8 mouse cellular contexts compared by ENCODE assay signal in genomic region chr11:8623852-8624178, GRCm38 (mm10). TPM values are rescaled to one million over a fixed set of nuclear protein-coding genes. Genes with fewer than 3 reads are reported as not detected.
DNase-seq lines count a peak whose midpoint lies in the region; ATAC-seq and TF ChIP-seq lines count a peak whose summit lies in the region.

No protein-coding gene starts in this region.

- peak overlapping the region; percentile 98 for H3K4me2 ChIP-seq in heart, postnatal 0 days (ENCODE audit: low read depth, low read length)
- peak overlapping the region; percentile 95 for H3K4me2 ChIP-seq in hindbrain, embryonic 13.5 days
- H3K4me2 ChIP-seq in midbrain, embryonic 13.5 days (replicated peaks) = peak overlapping the region; percentile 99

- H3K9ac ChIP-seq in heart, postnatal 0 days (replicated peaks; ENCODE audit: low read depth, low read length) = peak overlapping the region; percentile 65
- H3K9ac ChIP-seq in hindbrain, embryonic 13.5 days = peak overlapping the region; percentile 84
- peak overlapping the region; percentile 80 for H3K9ac ChIP-seq in midbrain, embryonic 13.5 days (replicated peaks)

- peak overlapping the region; percentile 67 for H3K4me3 ChIP-seq in heart, postnatal 0 days (ENCODE audit: low read depth, low read length)
- H3K4me3 ChIP-seq in brown adipose tissue, adult 24 weeks (ENCODE audit: insufficient read depth, low read depth, low read length) = peak overlapping the region; percentile 45
- peak overlapping the region; percentile 64 for H3K4me3 ChIP-seq in hindbrain, embryonic 13.5 days
- peak overlapping the region; percentile 71 for H3K4me3 ChIP-seq in midbrain, embryonic 13.5 days (replicated peaks)

- no peak for TF ChIP-seq EP300 in heart, postnatal 0 days (IDR thresholded peaks at IDR 0.05; ENCODE audit: low read depth)

- peaks cover under 1% of the 10 kb centered on the region; the same call in 1 of the 2 replicates for H3K4me1 ChIP-seq in heart, postnatal 0 days (ENCODE audit: control insufficient read depth, insufficient read depth)
- no peaks in the 10 kb centered on the region for H3K4me1 ChIP-seq in brown adipose tissue, adult 24 weeks (ENCODE audit: control insufficient read depth, insufficient read depth, insufficient read length, low read length)
- H3K4me1 ChIP-seq in hindbrain, embryonic 13.5 days (replicated peaks) = peaks cover 28% of the 10 kb centered on the region
- H3K4me1 ChIP-seq in midbrain, embryonic 13.5 days (replicated peaks) = peaks cover 19% of the 10 kb centered on the region

- 6% methylated on average over 19 of the region's 20 CpGs for WGBS in heart, postnatal 0 days
- WGBS in hindbrain, embryonic 13.5 days = 9% methylated on average over 20 of the region's 20 CpGs
- 4% methylated on average over 20 of the region's 20 CpGs for WGBS in midbrain, embryonic 13.5 days

- DNase-seq in heart, postnatal 0 days (ENCODE audit: low spot score) = no peak
- no peak for DNase-seq in heart, postnatal 14 days
- no peak for DNase-seq in ovary, adult 18-20 months (ENCODE audit: low spot score)
- no peak for DNase-seq in right cerebral cortex, postnatal 14 days
- DNase-seq in cerebellum, adult 8-10 months = no peak

- intact Hi-C loops in heart, postnatal 14 days (cut with DNase I) = loop anchor here (5.0 kb wide), 1 partner anchor 38 kb away; the partner anchor contains the start of gene Tns3

- H3K27ac ChIP-seq in heart, postnatal 0 days (ENCODE audit: low read depth) = no peak overlapping the region
- no peak overlapping the region for H3K27ac ChIP-seq in brown adipose tissue, adult 24 weeks (replicated peaks; ENCODE audit: low read depth, low read length)
- no peak overlapping the region for H3K27ac ChIP-seq in hindbrain, embryonic 13.5 days
- no peak overlapping the region for H3K27ac ChIP-seq in midbrain, embryonic 13.5 days

- no peaks in the 10 kb centered on the region for H3K36me3 ChIP-seq in heart, postnatal 0 days (replicated peaks; ENCODE audit: control insufficient read depth, insufficient read depth, low read length)
- H3K36me3 ChIP-seq in hindbrain, embryonic 13.5 days = no peaks in the 10 kb centered on the region
- no peaks in the 10 kb centered on the region for H3K36me3 ChIP-seq in midbrain, embryonic 13.5 days

- no peaks in the 10 kb centered on the region for H3K27me3 ChIP-seq in heart, postnatal 0 days (ENCODE audit: control insufficient read depth, insufficient read depth, low read length)
- peaks cover 12% of the 10 kb centered on the region; the same call in 1 of the 2 replicates for H3K27me3 ChIP-seq in hindbrain, embryonic 13.5 days
- 0 out of 2 replicates have a peak, but pooled peaks cover 24% of the 10 kb centered on the region for H3K27me3 ChIP-seq in midbrain, embryonic 13.5 days

- ATAC-seq in heart, postnatal 0 days (ENCODE audit: insufficient read depth, low read depth) = no peak
- no peak; the same call in 1 of the 2 replicates for ATAC-seq in hindbrain, embryonic 13.5 days (ENCODE audit: low FRiP score)
- ATAC-seq in midbrain, embryonic 13.5 days = no peak

- H3K9me3 ChIP-seq in heart, postnatal 0 days (replicated peaks; ENCODE audit: control insufficient read depth, low read length) = no peaks in the 10 kb centered on the region
- H3K9me3 ChIP-seq in hindbrain, embryonic 13.5 days = no peaks in the 10 kb centered on the region
- H3K9me3 ChIP-seq in midbrain, embryonic 13.5 days = no peaks in the 10 kb centered on the region

- no peak for TF ChIP-seq CTCF in heart, postnatal 0 days (IDR thresholded peaks at IDR 0.05; ENCODE audit: low read depth)

RNA-seq across cellular contexts. Expression of gene Tns3, which starts 40.5 kb away (rescaled TPM):
- 31.7 and 90.2 TPM in 2 replicates for total RNA-seq in heart, postnatal 0 days (2014; rRNA removed; ENCODE audit: low replicate concordance)
- polyA plus RNA-seq in heart, postnatal 0 days (2015; fragmentation: Nextera tagmentation; extraction: Ambion mirVana) = 7.6 and 7.9 TPM in 2 replicates
- total RNA-seq in heart, postnatal 14 days (2021) = 10 to 100 TPM; 21.1 to 23.2 TPM
- polyA plus RNA-seq in brown adipose tissue, adult 24 weeks (2012; ENCODE audit: insufficient read depth, insufficient read length, missing spikeins) = 3.0 TPM in 2 replicates
- 4.9 and 5.3 TPM in 2 replicates for polyA plus RNA-seq in hindbrain, embryonic 13.5 days (2015; fragmentation: Nextera tagmentation; extraction: Ambion mirVana)
- polyA plus RNA-seq in midbrain, embryonic 13.5 days (2015; fragmentation: Nextera tagmentation; extraction: Ambion mirVana) = 4.4 TPM in 2 replicates
